Mouse (Mus musculus) C2C12 (cell line): ENCODE data around the gene Mical2.

Experiments
- CEBPB ChIP-seq: IDR thresholded peaks from one replicate; pipeline ENCODE4 v1.6.1; 2011; ENCODE audit warnings: low read depth, mild to moderate bottlenecking, control low read depth, moderate library complexity
- CTCF ChIP-seq: IDR thresholded peaks from one replicate; pipeline ENCODE4 v1.5.1; 2011; ENCODE audit not compliant: control insufficient read depth, insufficient read depth, insufficient read length
- FOSL1 ChIP-seq: IDR thresholded peaks from one replicate; pipeline ENCODE4 v1.8.0; 2011; ENCODE audit warnings: mild to moderate bottlenecking, low read length; ENCODE audit not compliant: poor library complexity, insufficient read depth, severe bottlenecking

DNA sequence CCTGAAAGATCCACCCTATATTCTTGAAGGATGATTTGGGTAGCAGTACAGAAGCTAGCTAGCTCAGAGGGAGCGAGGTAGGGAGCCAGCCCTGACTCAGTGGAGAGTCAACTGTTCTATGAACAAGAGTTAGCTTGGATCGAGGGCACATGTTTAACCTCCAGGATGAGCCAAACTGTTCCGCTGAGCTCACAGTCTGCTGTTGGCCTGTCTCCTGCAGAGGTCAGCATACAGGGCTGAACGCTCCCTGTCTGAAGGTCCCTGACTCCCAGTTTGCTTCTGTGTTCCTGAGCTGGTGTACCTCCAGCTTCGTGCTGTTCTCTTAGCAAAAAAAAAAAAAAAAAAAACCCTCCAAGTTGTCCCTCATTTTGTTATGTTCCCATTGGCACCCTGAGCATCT is 112.1 kb downstream of the Mical2 start:
- TF ChIP-seq CTCF (no peak), FOSL1 (no peak), CEBPB (no peak)
